Mouse (Mus musculus) megakaryocyte, adult 5-6 weeks (primary cell): ENCODE measurements around the gene Cherp. TPM values are rescaled to one million over a fixed set of nuclear protein-coding genes. Genes with fewer than 3 reads are reported as not detected.

Experiments used
- ATAC-seq: 2 replicates; pipeline ENCODE4 v1.8.0; 2016; ENCODE audit warnings: mild to moderate bottlenecking, inconsistent platforms; ENCODE audit not compliant: poor library complexity, severe bottlenecking
- total RNA-seq, 2 experiments: library from RNA; stranded (forward) in 1 of 2; stranded (reverse) in 1 of 2; fragments of 153-499, 151-499 nt in 1 of 2; fragments of 221-1000, 200-1000 nt in 1 of 2; gene quantifications; 2 replicates each; pipeline versions ENCODE4 v1.2.3 to v1.2.4; 2015 to 2017

Cherp gene
- total RNA-seq, 2 experiments from 2014 or later: 5.9 to 63.0 TPM

GRCm38 (mm10) chr8:72420571-72421361, 54.3 kb downstream of the Cherp start:
- ATAC-seq: peak; percentile 49

DNA sequence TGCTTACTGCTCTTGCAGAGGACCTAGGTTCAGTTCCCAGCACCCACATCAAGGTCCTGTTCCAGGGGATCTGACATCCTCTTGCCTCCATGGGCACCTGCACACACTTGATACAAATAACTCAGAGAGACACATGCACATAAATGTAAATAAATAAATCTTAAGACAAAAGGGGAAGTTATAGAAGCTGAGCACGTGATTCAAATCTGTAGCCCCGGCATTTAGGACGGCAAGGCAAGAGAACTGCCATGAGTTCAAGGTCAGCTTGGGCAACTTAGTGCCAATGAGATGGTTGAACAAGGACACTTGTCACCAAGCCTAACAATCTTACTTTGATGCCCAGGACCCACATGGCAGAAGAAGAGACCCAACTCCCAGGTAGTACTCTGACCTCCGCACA, 57.0 kb downstream of the Cherp start:
- ATAC-seq: no peak

GRCm38 (mm10) chr8:72415252-72415651, 59.8 kb downstream of the Cherp start:
- ATAC-seq: no peak

DNA sequence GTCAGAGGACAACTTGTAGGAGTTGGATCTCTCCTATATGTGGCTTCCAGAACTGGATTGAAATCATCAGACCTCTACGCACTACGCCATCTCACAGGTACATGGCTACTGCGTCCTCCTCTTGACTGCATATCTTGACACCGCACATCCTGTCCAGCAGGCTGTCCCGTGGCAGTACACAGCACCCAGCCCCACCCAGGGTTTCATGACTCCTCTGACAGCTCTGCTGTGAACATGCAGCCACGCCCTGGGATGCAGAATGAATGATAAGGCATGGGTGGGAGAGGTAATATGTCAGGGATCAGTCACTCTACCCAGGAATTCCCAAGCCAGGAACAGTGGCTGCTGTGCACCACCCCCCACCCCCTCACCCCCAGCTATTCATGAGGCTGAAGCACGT, 61.2 kb downstream of the Cherp start:
- ATAC-seq: peak; percentile 47; the same call in 1 of the 2 replicates

Other genes starting within 250 kb of the Cherp start
- gene Ap1m1, start 235.2 kb downstream of the Cherp start, total RNA-seq (2015): 91.5 and 106 TPM in 2 replicates
- gene Ap1m1, start 235.2 kb downstream of the Cherp start, total RNA-seq (2017): 53.1 and 76.1 TPM in 2 replicates
- 40.0 and 43.6 TPM in 2 replicates for gene Gm10282, start 170.0 kb downstream of the Cherp start, total RNA-seq (2015)
- 40.6 and 43.1 TPM in 2 replicates for gene Gm10282, start 170.0 kb downstream of the Cherp start, total RNA-seq (2017)
- 70.6 and 72.1 TPM in 2 replicates for gene Klf2, start 156.2 kb downstream of the Cherp start, total RNA-seq (2015)
- 18.9 and 25.5 TPM in 2 replicates for gene Klf2, start 156.2 kb downstream of the Cherp start, total RNA-seq (2017)
- 45.7 and 53.4 TPM in 2 replicates for gene Eps15l1, start 53.8 kb downstream of the Cherp start, total RNA-seq (2015)
- gene Eps15l1, start 53.8 kb downstream of the Cherp start, total RNA-seq (2017): 41.9 and 46.5 TPM in 2 replicates
- gene Calr3, start 31.4 kb downstream of the Cherp start, total RNA-seq (2015): 0.62 TPM in 1 of 2 replicates, not detected in the other
- 0.49 TPM in 1 of 2 replicates, not detected in the other for gene Calr3, start 31.4 kb downstream of the Cherp start, total RNA-seq (2017)
- gene 1700030K09Rik, start 31.3 kb downstream of the Cherp start, total RNA-seq (2015): 0.89 and 1.5 TPM in 2 replicates
- 2.8 and 3.0 TPM in 2 replicates for gene 1700030K09Rik, start 31.3 kb downstream of the Cherp start, total RNA-seq (2017)
- gene Slc35e1, start 17.4 kb upstream of the Cherp start, total RNA-seq (2015): 50.7 and 54.0 TPM in 2 replicates
- 45.7 and 49.9 TPM in 2 replicates for gene Slc35e1, start 17.4 kb upstream of the Cherp start, total RNA-seq (2017)
- gene Med26, start 73.0 kb upstream of the Cherp start, total RNA-seq (2015): 6.6 and 6.8 TPM in 2 replicates
- gene Med26, start 73.0 kb upstream of the Cherp start, total RNA-seq (2017): 4.2 and 4.7 TPM in 2 replicates
- gene Smim7, start 95.9 kb upstream of the Cherp start, total RNA-seq (2015): 48.7 and 55.8 TPM in 2 replicates
- 43.2 and 61.5 TPM in 2 replicates for gene Smim7, start 95.9 kb upstream of the Cherp start, total RNA-seq (2017)
- gene Tmem38a, start 96.8 kb upstream of the Cherp start, total RNA-seq (2015): 3.7 and 5.6 TPM in 2 replicates
- gene Tmem38a, start 96.8 kb upstream of the Cherp start, total RNA-seq (2017): 3.8 and 5.0 TPM in 2 replicates
- gene Nwd1, start 171.5 kb upstream of the Cherp start, total RNA-seq (2015): 0.09 and 0.11 TPM in 2 replicates
- gene Nwd1, start 171.5 kb upstream of the Cherp start, total RNA-seq (2017): 0.55 and 0.61 TPM in 2 replicates
- gene Sin3b, start 248.1 kb upstream of the Cherp start, total RNA-seq (2015): 93.7 and 101 TPM in 2 replicates
- gene Sin3b, start 248.1 kb upstream of the Cherp start, total RNA-seq (2017): 84.6 and 102 TPM in 2 replicates